Mouse (Mus musculus): ENCODE measurements at regions not wholly inside any gene's neighbourhood (a gene's known extent, or its start where the extent isn't known, plus 50 kb on each side); places are given as distances from the start of the nearest gene placed in this dataset.

GRCm38 (mm10) chr9:15420677-15421076 is 63.1 kb upstream of the Cep295 start:
- intact Hi-C loops (cut with DNase I), result no loop called here

- intact Hi-C loops (cut with DNase I), result no loop called here
These were observed 64.3 kb upstream of the Cep295 start for GRCm38 (mm10) chr9:15421864-15422263.

- intact Hi-C loops (cut with DNase I), result loop anchor here (5.0 kb wide), 1 partner anchor 248 kb away; no protein-coding TSS in a partner anchor
These were observed 59.0 kb upstream of the Smco4 start for GRCm38 (mm10) chr9:15434279-15434678.

GRCm38 (mm10) chr9:15439319-15439980 is 53.8 kb upstream of the Smco4 start:
- intact Hi-C loops (cut with DNase I), result no loop called here

GRCm38 (mm10) chr9:15442131-15442530 is 51.1 kb upstream of the Smco4 start:
- intact Hi-C loops (cut with DNase I), result no loop called here

Data from adrenal gland (tissue).